Mouse (Mus musculus) CH12.LX (cell line): ENCODE data around the gene Trmt10a. TPM values are rescaled to one million over a fixed set of nuclear protein-coding genes. Genes with fewer than 3 reads are reported as not detected.

Source experiments
- DNase-seq: peaks from one replicate; pipeline ENCODE4 v3.0.0-alpha.2; 2013; ENCODE audit errors: extremely low read depth
- H3K27ac ChIP-seq: 2 replicates; pipeline ENCODE4 v1.5.1; 2012; ENCODE audit warnings: low read depth, mild to moderate bottlenecking, control low read depth, moderate library complexity; ENCODE audit not compliant: insufficient read depth
- H3K27me3 ChIP-seq: replicated peaks from 2 replicates; pipeline ENCODE3; 2012; ENCODE audit warnings: inconsistent platforms
- H3K36me3 ChIP-seq, 2 experiments: replicated peaks in 1 of 2; 2 replicates each; pipeline versions ENCODE3 to v1.6.1; 2012; ENCODE audit warnings: inconsistent platforms in 1 of 2, low read length in 1 of 2, mild to moderate bottlenecking in 1 of 2, mixed read lengths in 1 of 2, moderate library complexity in 1 of 2; ENCODE audit not compliant: control insufficient read depth in 1 of 2, insufficient read depth in 1 of 2
- H3K4me1 ChIP-seq, 2 experiments: 2 replicates each; pipeline ENCODE4 v1.6.1; 2012; ENCODE audit warnings: inconsistent platforms in 1 of 2, moderate library complexity in 1 of 2; ENCODE audit not compliant: insufficient read depth in 2 of 2, control insufficient read depth in 1 of 2
- H3K4me2 ChIP-seq: 2 replicates; pipeline ENCODE4 v1.6.1; 2012; ENCODE audit warnings: low read depth, mild to moderate bottlenecking, control low read depth; ENCODE audit not compliant: poor library complexity, insufficient read depth, severe bottlenecking
- H3K4me3 ChIP-seq, 3 experiments: fragments of 150-350 bp in 1 of 3; sonication (generic) in 1 of 3; replicated peaks in 1 of 3; 2 replicates each; pipeline versions ENCODE3 to v1.5.1; 2011 to 2012; ENCODE audit warnings: low read depth in 2 of 3, low read length in 2 of 3, mild to moderate bottlenecking in 2 of 3, moderate library complexity in 2 of 3, control low read depth in 1 of 3, improper control_type of control experiment in 1 of 3, inconsistent platforms in 1 of 3, mixed read lengths in 1 of 3; ENCODE audit not compliant: poor library complexity in 1 of 3
- H3K79me2 ChIP-seq: replicated peaks from 2 replicates; pipeline ENCODE4 v1.6.1; 2012; ENCODE audit warnings: mild to moderate bottlenecking, moderate library complexity; ENCODE audit not compliant: control insufficient read depth, poor library complexity, insufficient read depth, severe bottlenecking; ENCODE audit errors: extremely low read depth
- H3K9ac ChIP-seq: 2 replicates; pipeline ENCODE4 v1.6.1; 2012; ENCODE audit warnings: low read depth, mild to moderate bottlenecking, control low read depth, moderate library complexity; ENCODE audit not compliant: insufficient read depth
- H3K9me3 ChIP-seq: replicated peaks from 2 replicates; pipeline ENCODE3; 2012; ENCODE audit warnings: low read length, inconsistent platforms, mixed read lengths
- CHD2 ChIP-seq: IDR thresholded peaks from 2 replicates; pipeline ENCODE4 v1.6.1; 2011; ENCODE audit warnings: low read length, improper control_type of control experiment
- CTCF ChIP-seq, 2 experiments: IDR thresholded peaks in 1 of 2; conservative IDR thresholded peaks in 1 of 2; 2 replicates each; pipeline ENCODE4 v1.5.1; 2011 to 2012; ENCODE audit warnings: low read depth in 2 of 2, low read length in 2 of 2, improper control_type of control experiment in 1 of 2, inconsistent platforms in 1 of 2, mild to moderate bottlenecking in 1 of 2, moderate library complexity in 1 of 2
- E2F4 ChIP-seq: IDR thresholded peaks from 2 replicates; pipeline ENCODE4 v1.6.1; 2011; ENCODE audit warnings: low read depth, low read length, improper control_type of control experiment; ENCODE audit not compliant: insufficient replicate concordance
- ELF1 ChIP-seq: IDR thresholded peaks from 2 replicates; pipeline ENCODE4 v1.6.1; 2014; ENCODE audit warnings: low read depth, mild to moderate bottlenecking, inconsistent platforms, low read length, improper control_type of control experiment
- EP300 ChIP-seq: IDR thresholded peaks from 2 replicates; pipeline ENCODE4 v1.6.1; 2011; ENCODE audit warnings: low read length, improper control_type of control experiment
- ETS1 ChIP-seq: conservative IDR thresholded peaks from 2 replicates; pipeline ENCODE4 v1.6.1; 2012; ENCODE audit warnings: low read depth, mild to moderate bottlenecking, inconsistent platforms, low read length, improper control_type of control experiment, moderate library complexity
- GABPA ChIP-seq: IDR thresholded peaks from 2 replicates; pipeline ENCODE4 v1.6.1; 2012; ENCODE audit warnings: low read depth, low read length, improper control_type of control experiment, inconsistent platforms; ENCODE audit not compliant: insufficient replicate concordance
- MAFK ChIP-seq: IDR thresholded peaks from 2 replicates; pipeline ENCODE4 v1.6.1; 2011; ENCODE audit warnings: low read length, improper control_type of control experiment; ENCODE audit not compliant: insufficient replicate concordance
- MAZ ChIP-seq: IDR thresholded peaks from 2 replicates; pipeline ENCODE4 v1.6.1; 2012; ENCODE audit warnings: low read depth, mild to moderate bottlenecking, inconsistent platforms, low read length, improper control_type of control experiment, moderate library complexity
- MEF2A ChIP-seq: IDR thresholded peaks from 2 replicates; pipeline ENCODE4 v1.6.1; 2014; ENCODE audit warnings: low read depth, mild to moderate bottlenecking, inconsistent platforms, low read length, improper control_type of control experiment, borderline replicate concordance
- MXI1 ChIP-seq: IDR thresholded peaks from 2 replicates; pipeline ENCODE4 v1.6.1; 2011; ENCODE audit warnings: mild to moderate bottlenecking, low read depth, low read length, improper control_type of control experiment
- NRF1 ChIP-seq: IDR thresholded peaks from 2 replicates; pipeline ENCODE4 v1.6.1; 2014; ENCODE audit warnings: low read depth, mild to moderate bottlenecking, inconsistent platforms, low read length, improper control_type of control experiment, moderate library complexity
- PAX5 ChIP-seq: IDR thresholded peaks from 2 replicates; pipeline ENCODE4 v1.6.1; 2012; ENCODE audit warnings: low read length, inconsistent platforms, mixed read lengths
- POLR2A ChIP-seq: IDR thresholded peaks from 2 replicates; pipeline ENCODE4 v1.6.1; 2011; ENCODE audit warnings: low read depth, mild to moderate bottlenecking, improper control_type of control experiment, low read length
- POLR2AphosphoS2 ChIP-seq: IDR thresholded peaks from 2 replicates; pipeline ENCODE4 v1.6.1; 2011; ENCODE audit warnings: low read depth, low read length, improper control_type of control experiment
- RAD21 ChIP-seq: IDR thresholded peaks from 2 replicates; pipeline ENCODE4 v1.6.1; 2011; ENCODE audit warnings: low read depth, mild to moderate bottlenecking, low read length, improper control_type of control experiment, moderate library complexity
- SIN3A ChIP-seq: IDR thresholded peaks from 2 replicates; pipeline ENCODE4 v1.6.1; 2012; ENCODE audit warnings: low read length, improper control_type of control experiment, inconsistent platforms
- SMC3 ChIP-seq: IDR thresholded peaks from 2 replicates; pipeline ENCODE4 v1.6.1; 2011; ENCODE audit warnings: low read depth, low read length, improper control_type of control experiment
- UBTF ChIP-seq: IDR thresholded peaks from 2 replicates; pipeline ENCODE4 v1.6.1; 2012; ENCODE audit warnings: low read depth, mild to moderate bottlenecking, inconsistent platforms, low read length, improper control_type of control experiment, moderate library complexity
- USF1 ChIP-seq: IDR thresholded peaks from 2 replicates; pipeline ENCODE4 v1.6.1; 2014; ENCODE audit warnings: low read depth, mild to moderate bottlenecking, inconsistent platforms, low read length, improper control_type of control experiment
- USF2 ChIP-seq: conservative IDR thresholded peaks from 2 replicates; pipeline ENCODE4 v1.6.1; 2011; ENCODE audit warnings: low read depth, low read length, improper control_type of control experiment
- ZC3H11A ChIP-seq: IDR thresholded peaks from 2 replicates; pipeline ENCODE4 v1.6.1; 2012; ENCODE audit warnings: low read depth, mild to moderate bottlenecking, inconsistent platforms, low read length, improper control_type of control experiment
- ZKSCAN1 ChIP-seq: IDR thresholded peaks from 2 replicates; pipeline ENCODE4 v1.6.1; 2012; ENCODE audit warnings: low read depth, inconsistent platforms, low read length, improper control_type of control experiment, borderline replicate concordance
- ZNF384 ChIP-seq: IDR thresholded peaks from 2 replicates; pipeline ENCODE4 v1.6.1; 2012; ENCODE audit warnings: low read depth, low read length, improper control_type of control experiment, inconsistent platforms
- dilution Hi-C: fragments of 300-500 bp; cut with MboI; formaldehyde crosslinking; loops from 2 replicates; pipeline ENCODE4 v1.14.3; 2020; ENCODE audit warnings: low sequenced_read_pairs; ENCODE audit not compliant: extremely low pct_unique_long_range_greater_than_20kb, extremely low pct_ligation_motif_present
- in situ Hi-C: fragments of 300-500 bp; cut with MboI; formaldehyde crosslinking; loops from 3 replicates; pipeline ENCODE4 v1.14.3; 2019; ENCODE audit warnings: low sequenced_read_pairs, low pct_ligation_motif_present, low pct_unique_long_range_greater_than_20kb, mixed read lengths
- polyA plus RNA-seq: library from polyadenylated mRNA; unstranded; fragments of >175 nt; gene quantifications from 2 replicates; pipeline ENCODE4 v1.2.1, GENCODE M21; 2012; ENCODE audit warnings: low read depth; ENCODE audit not compliant: insufficient read length
- total RNA-seq, 2 experiments: library from RNA; depleted of rRNA; stranded (reverse); fragments of 300-350 nt in 1 of 2; fragments of >200 nt in 1 of 2; gene quantifications; 2 replicates each; pipeline ENCODE4 v1.2.3; 2012 to 2014

Trmt10a gene
- total and polyA plus RNA-seq, 3 experiments, result 31.6 to 65.7 (median 38.0) TPM

DNA sequence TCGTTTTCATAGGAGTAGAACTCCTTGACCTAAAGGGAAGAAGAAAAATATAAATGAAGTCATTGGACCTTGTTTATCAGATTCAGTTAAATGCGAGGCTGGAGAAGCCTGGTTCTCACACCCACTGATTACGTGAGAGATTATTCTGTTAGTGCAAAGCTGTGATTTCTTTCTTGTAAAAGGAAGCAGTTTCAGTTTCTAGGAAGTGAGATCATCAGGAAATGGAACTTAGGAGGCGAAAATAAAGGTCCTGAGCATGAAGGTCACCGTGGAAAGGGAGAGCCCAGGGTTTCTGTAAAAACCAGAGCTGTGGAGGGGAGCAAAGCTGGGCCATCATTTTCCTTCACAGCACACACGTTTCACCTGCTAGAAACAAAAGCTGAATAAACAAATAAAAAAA lies 24.9 kb upstream of the Trmt10a start:
- H3K79me2 ChIP-seq, result no peaks in the 10 kb centered on the region
- TF ChIP-seq NRF1 (no peak), UBTF (no peak), ELF1 (peak; percentile 27; the same call in 1 of the 2 replicates), ZNF384 (no peak), ZC3H11A (no peak), CTCF (conservative IDR thresholded peaks at IDR 0.05 in 1 of 2, IDR thresholded peaks at IDR 0.05 in 1 of 2; ENCODE audit: low read depth in 2 of 2, low read length in 2 of 2) (no peak), SMC3 (no peak), MAFK (no peak), MXI1 (0 out of 2 replicates have a peak, but pooled peaks have one; percentile 11), ZKSCAN1 (no peak), POLR2AphosphoS2 (no peak), MAZ (no peak), MEF2A (no peak), SIN3A (no peak)
- TF ChIP-seq, all 38 proteins: peak for 2
- Histone ChIP-seq H3K9me3 (no peaks in the 10 kb centered on the region), H3K27me3 (no peaks in the 10 kb centered on the region), H3K27ac (no peak overlapping the region), H3K9ac (no peak overlapping the region), H3K4me3 (no peak overlapping the region), H3K4me2 (0 out of 2 replicates have a peak overlapping the region, but pooled peaks have one; percentile 3), H3K4me1 (peaks cover 3 to 17% of the 10 kb centered on the region in 2 experiments), H3K36me3 (peaks cover 0 to 2% of the 10 kb centered on the region in 2 experiments)
- in situ Hi-C loops, result no loop called here
- dilution Hi-C loops, result no loop called here
- no peak for DNase-seq

DNA sequence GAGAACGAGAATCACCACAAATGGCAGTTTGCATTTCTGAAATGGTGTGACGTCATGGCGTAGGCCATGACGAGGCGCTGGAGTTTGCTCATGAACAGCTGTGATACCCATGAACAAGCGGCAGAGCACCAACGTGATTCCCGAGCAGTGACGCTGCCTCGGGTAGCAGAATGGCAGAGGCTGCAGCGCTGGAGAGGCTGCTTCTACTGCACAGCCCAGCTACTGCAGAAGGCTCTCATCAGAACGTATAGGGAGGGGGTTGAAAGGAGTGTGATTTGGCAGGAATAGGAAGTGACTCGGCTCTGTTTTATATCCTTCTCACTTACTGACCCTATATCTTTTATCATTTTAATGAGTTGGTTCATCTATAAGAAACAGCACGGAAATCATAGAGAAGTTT lies 24.4 kb upstream of the Trmt10a start:
- TF ChIP-seq PAX5 (no peak), ZC3H11A (no peak), EP300 (no peak), CTCF (conservative IDR thresholded peaks at IDR 0.05 in 1 of 2, IDR thresholded peaks at IDR 0.05 in 1 of 2; ENCODE audit: low read depth in 2 of 2, low read length in 2 of 2) (no peak), USF1 (no peak), GABPA (no peak), ETS1 (no peak), SMC3 (no peak), POLR2A (no peak), ELF1 (no peak), E2F4 (no peak), RAD21 (no peak), CHD2 (no peak), USF2 (no peak), MAFK (no peak), ZKSCAN1 (no peak), MAZ (no peak)
- Histone ChIP-seq H3K27me3 (no peaks in the 10 kb centered on the region), H3K4me3 (no peak overlapping the region), H3K36me3 (peaks cover 0 to 2% of the 10 kb centered on the region in 2 experiments), H3K4me1 (peaks cover 3 to 17% of the 10 kb centered on the region in 2 experiments), H3K27ac (no peak overlapping the region), H3K79me2 (no peaks in the 10 kb centered on the region), H3K9me3 (no peaks in the 10 kb centered on the region), H3K9ac (no peak overlapping the region), H3K4me2 (0 out of 2 replicates have a peak overlapping the region, but pooled peaks have one; percentile 3)
- dilution Hi-C loops (no loop called here), in situ Hi-C loops (no loop called here)
- no peak for DNase-seq
